Mouse (Mus musculus) stomach, embryonic 14.5 days (tissue): ENCODE results near the gene Zcchc17. TPM values are rescaled to one million over a fixed set of nuclear protein-coding genes. Genes with fewer than 3 reads are reported as not detected.
A peak's percentile ranks its signal among the peaks of the same experiment; 100 is the strongest.

ENCODE experiments used
- ATAC-seq: fragments of 200-750 bp; cut with Nextera tagmentation; 2 replicates; pipeline ENCODE4 v1.8.0; 2017; ENCODE audit warnings: low read depth, moderate TSS enrichment; ENCODE audit not compliant: insufficient number of reproducible peaks, insufficient read depth, low FRiP score
- H3K27ac ChIP-seq: fragments of 300-500 bp; sonication (generic); 2 replicates; pipeline ENCODE4 v1.5.1; 2014; ENCODE audit warnings: mild to moderate bottlenecking, low read length, moderate library complexity, mixed read lengths
- H3K27me3 ChIP-seq: fragments of 300-500 bp; sonication (generic); 2 replicates; pipeline ENCODE4 v1.6.1; 2014; ENCODE audit warnings: low read length, control low read depth, mixed read lengths; ENCODE audit not compliant: control insufficient read depth, insufficient read depth
- H3K36me3 ChIP-seq: fragments of 300-500 bp; sonication (generic); 2 replicates; pipeline ENCODE4 v1.6.1; 2014; ENCODE audit warnings: mild to moderate bottlenecking, control low read depth, low read length, moderate library complexity, mixed read lengths; ENCODE audit not compliant: control insufficient read depth, insufficient read depth
- H3K4me1 ChIP-seq: fragments of 300-500 bp; sonication (generic); 2 replicates; pipeline ENCODE4 v1.6.1; 2014; ENCODE audit warnings: low read length, control low read depth, mixed read lengths; ENCODE audit not compliant: control insufficient read depth, insufficient read depth
- H3K4me2 ChIP-seq: fragments of 300-500 bp; sonication (generic); replicated peaks from 2 replicates; pipeline ENCODE4 v1.6.1; 2014; ENCODE audit warnings: low read depth, low read length, control low read depth
- H3K4me3 ChIP-seq: fragments of 300-500 bp; sonication (generic); 2 replicates; pipeline ENCODE4 v1.5.1; 2014; ENCODE audit warnings: low read depth, low read length, control low read depth
- H3K9ac ChIP-seq: fragments of 300-500 bp; sonication (generic); replicated peaks from 2 replicates; pipeline ENCODE4 v1.6.1; 2014; ENCODE audit warnings: low read depth, mild to moderate bottlenecking, control low read depth, low read length, moderate library complexity, mixed read lengths
- H3K9me3 ChIP-seq: fragments of 300-500 bp; sonication (generic); 2 replicates; pipeline ENCODE4 v1.6.1; 2016; ENCODE audit warnings: low read depth, low read length, control low read depth; ENCODE audit not compliant: control insufficient read depth
- WGBS: fragments of 180-500 bp; shearing (Covaris S2); extraction: QIAGEN DNeasy Blood & Tissue Kit; methylation state at CpG from one replicate; pipeline ENCODE4 v1.1.7; 2014; 5-methylcytosine and 5-hydroxymethylcytosine counted together
- polyA plus RNA-seq: library from polyadenylated mRNA; unstranded; fragments of >200 nt; fragmentation: Nextera tagmentation; extraction: Ambion mirVana; gene quantifications from 2 replicates; pipeline ENCODE4 v1.2.1, GENCODE M21; 2014

Zcchc17 gene
- polyA plus RNA-seq, 1 experiment from 2014 or later: 71.2 TPM

DNA sequence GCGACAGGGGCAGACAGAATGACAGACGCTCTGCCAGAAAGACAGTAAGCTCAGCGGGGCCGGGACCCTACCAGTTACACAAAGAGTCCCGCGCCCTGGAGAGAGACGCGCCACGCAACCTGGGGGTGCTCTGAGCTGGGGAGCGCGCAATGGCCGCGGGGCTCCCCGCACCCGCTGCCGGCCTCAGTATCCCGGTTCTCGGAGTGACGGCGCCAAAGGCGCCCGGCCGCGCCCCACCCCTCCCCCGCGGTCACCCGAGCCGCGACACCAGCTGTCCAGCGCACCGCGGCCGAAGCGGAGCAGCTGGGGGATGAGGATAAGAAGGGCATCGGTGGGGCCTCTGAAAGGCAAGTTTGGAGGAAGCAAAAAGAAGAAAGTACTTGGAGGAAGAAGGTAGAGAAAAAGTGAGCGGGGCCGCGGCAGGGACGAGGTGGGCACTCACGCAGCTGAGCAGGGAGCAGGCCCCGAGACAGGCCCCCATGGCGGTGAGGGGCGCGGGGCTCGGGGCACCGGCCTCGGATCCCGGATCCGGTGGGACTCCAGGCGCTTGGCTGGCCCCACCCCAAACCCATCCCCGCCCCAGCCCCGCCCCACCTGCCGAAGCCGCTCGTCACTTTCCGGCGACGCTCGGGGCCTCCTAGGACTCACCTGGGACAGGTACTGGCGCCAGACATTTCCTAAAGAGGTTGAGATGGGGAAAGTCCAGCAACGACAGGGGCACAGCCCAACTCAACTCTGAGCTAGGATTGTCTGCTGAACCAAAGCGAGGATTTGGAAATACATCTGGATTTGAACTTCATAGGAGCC lies 84.5 kb downstream of the Zcchc17 start:
- peak overlapping the region; percentile 85 for H3K4me2 ChIP-seq
- no peak overlapping the region for H3K27ac ChIP-seq
- under 1% methylated on average over 58 of the region's 62 CpGs for WGBS

DNA sequence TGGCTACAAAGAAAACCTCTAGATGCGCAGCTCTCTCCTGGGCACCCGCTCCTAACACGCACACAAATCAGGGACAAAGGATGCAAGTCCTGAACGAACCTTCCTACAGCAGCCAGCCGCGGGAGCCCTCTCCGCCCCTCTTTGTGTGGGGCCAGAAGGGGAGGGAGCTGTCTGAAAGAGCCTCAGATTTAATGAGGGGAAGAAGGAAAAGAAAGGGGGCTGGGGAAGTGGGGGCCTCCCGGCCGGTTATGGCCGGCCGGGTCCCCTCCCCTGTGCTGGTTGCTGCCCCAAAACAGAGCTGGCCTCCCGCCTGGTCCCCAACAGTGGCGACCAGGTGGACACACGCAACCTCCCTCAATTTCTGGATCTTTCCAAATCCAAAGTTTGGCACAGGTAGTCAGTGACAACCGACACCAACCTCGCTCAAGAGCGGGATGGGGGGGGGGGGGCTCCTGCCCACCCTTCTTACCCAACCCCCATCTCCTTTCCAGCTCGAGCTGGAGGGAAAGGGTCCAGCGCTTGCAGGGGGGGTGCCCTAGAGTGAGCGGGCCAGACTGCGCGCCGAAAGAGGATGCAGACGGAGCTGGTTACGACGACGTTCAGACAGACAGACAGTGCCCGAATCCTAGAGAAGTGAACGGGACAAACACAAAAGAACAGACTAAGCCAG lies 85.3 kb downstream of the Zcchc17 start:
- Histone ChIP-seq H3K27me3 (0 out of 2 replicates have a peak, but pooled peaks cover 2% of the 10 kb centered on the region), H3K9ac (peak overlapping the region; percentile 57), H3K4me2 (peak overlapping the region; percentile 85), H3K36me3 (no peaks in the 10 kb centered on the region), H3K27ac (0 out of 2 replicates have a peak overlapping the region, but pooled peaks have one; percentile 11), H3K4me1 (peaks cover 11% of the 10 kb centered on the region; the same call in 1 of the 2 replicates), H3K4me3 (peak overlapping the region; percentile 56), H3K9me3 (no peaks in the 10 kb centered on the region)
- peak; percentile 20; the same call in 1 of the 2 replicates for ATAC-seq
- WGBS: under 1% methylated on average over 29 of the region's 29 CpGs

More for the DNA sequence above, 84.5 kb downstream of the Zcchc17 start:
- peak overlapping the region; percentile 57 for H3K9ac ChIP-seq
- H3K4me1 ChIP-seq: peaks cover 11% of the 10 kb centered on the region; the same call in 1 of the 2 replicates
- 0 out of 2 replicates have a peak, but pooled peaks cover 2% of the 10 kb centered on the region for H3K27me3 ChIP-seq
- ATAC-seq: peak; percentile 60
- H3K36me3 ChIP-seq: no peaks in the 10 kb centered on the region
- H3K9me3 ChIP-seq: no peaks in the 10 kb centered on the region
- peak overlapping the region; percentile 56 for H3K4me3 ChIP-seq

DNA sequence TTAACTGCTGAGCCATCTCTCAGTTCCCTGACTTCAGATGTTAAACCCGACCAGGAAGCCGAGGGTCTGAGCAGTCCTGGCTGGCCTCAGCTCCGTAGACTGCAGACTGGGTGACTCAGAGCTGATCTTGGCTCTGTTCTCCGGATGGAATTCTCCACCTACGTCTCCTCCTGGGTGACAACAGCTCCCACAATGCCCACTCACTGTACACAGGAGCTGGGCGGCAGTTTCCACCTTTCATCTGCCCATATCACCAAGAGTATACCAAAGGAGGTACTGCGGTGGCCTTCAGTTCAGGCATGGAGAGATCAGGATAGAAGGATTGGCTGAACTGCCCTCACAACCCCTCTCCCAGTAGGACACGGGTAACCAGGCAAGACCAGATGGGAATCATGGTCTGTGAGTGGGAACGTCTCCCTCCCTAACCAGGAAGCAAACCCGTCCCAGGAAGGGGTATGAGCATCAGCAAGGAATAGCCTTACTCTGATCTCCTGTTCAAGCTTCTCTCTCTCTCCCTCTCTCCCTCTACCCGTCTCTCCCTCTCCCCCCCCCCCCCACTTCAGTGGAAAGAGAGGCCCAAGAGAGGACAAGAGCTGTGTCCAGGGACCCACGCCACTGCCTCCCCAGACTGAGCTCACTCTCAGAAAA lies 85.9 kb downstream of the Zcchc17 start:
- peak; percentile 53; the same call in 1 of the 2 replicates for ATAC-seq
- H3K4me3 ChIP-seq: peak overlapping the region; percentile 56
- H3K9ac ChIP-seq: peak overlapping the region; percentile 57
- H3K27me3 ChIP-seq: 0 out of 2 replicates have a peak, but pooled peaks cover 2% of the 10 kb centered on the region
- H3K4me2 ChIP-seq: peak overlapping the region; percentile 85
- no peaks in the 10 kb centered on the region for H3K9me3 ChIP-seq
- peaks cover 11% of the 10 kb centered on the region; the same call in 1 of the 2 replicates for H3K4me1 ChIP-seq
- no peaks in the 10 kb centered on the region for H3K36me3 ChIP-seq
- WGBS: 18% methylated on average over 11 of the region's 12 CpGs
- H3K27ac ChIP-seq: 0 out of 2 replicates have a peak overlapping the region, but pooled peaks have one; percentile 11

DNA sequence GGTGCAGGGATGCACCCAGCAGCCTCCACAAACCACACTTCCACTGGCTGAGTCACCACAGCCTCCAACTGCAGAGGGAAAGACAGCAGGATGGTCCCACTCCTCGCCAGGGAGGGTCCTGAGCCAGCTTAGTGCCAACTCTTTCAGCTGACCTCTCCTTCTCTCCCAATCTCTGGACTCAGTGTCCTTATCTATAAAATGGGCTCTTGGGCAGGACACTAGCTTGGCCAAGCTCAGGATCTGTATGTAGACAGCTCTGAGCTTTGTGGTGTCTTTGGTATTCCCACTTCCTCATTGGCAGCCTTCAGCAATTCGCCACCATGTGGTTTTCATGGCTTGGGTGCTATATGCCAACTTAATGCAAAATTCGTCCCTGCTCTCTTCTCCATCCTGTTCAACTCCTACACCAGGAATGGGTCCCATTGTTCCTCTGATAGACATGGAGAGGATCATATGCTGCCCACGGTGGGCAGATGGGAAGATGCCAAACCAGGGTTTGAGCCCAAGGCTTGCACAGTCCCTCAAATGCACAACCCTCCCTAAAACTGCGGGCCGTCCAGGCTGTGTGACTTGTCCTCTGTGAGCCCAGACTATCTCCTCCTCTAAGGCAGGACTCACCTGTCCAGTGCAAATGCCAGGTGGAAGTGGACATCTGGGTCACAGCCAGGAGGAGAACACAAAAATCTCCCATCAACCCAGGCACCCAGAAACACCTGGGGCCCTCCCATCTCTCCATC lies 89.0 kb downstream of the Zcchc17 start:
- Histone ChIP-seq H3K27me3 (no peaks in the 10 kb centered on the region), H3K9me3 (no peaks in the 10 kb centered on the region), H3K9ac (no peak overlapping the region), H3K27ac (no peak overlapping the region), H3K36me3 (no peaks in the 10 kb centered on the region), H3K4me2 (no peak overlapping the region), H3K4me1 (peaks cover 21% of the 10 kb centered on the region), H3K4me3 (no peak overlapping the region)
- WGBS: 86% methylated on average over 6 of the region's 6 CpGs
- ATAC-seq: no peak

DNA sequence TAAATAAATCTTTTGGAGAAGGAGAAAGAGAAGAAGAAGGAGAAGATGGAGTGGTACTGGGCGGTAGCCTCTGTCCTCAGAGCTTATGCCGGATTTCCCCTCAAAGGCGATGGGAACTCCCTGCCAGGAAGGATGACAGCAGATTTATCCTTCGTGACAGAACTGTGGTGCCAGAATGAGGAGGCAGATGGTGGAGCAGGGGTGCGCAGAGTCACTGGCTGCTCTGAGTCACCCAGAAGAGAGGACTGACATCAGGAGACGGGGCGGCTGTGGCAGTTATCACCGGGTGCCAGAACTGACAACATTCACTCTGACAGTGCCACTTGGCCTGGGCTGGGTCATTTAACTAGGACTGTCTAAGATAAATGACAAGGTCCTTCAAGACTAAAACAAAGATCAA lies 89.7 kb downstream of the Zcchc17 start:
- Histone ChIP-seq H3K27me3 (no peaks in the 10 kb centered on the region), H3K4me1 (peaks cover 21% of the 10 kb centered on the region), H3K9me3 (no peaks in the 10 kb centered on the region), H3K4me3 (no peak overlapping the region), H3K9ac (no peak overlapping the region), H3K27ac (no peak overlapping the region), H3K4me2 (no peak overlapping the region), H3K36me3 (no peaks in the 10 kb centered on the region)
- 84% methylated on average over 8 of the region's 8 CpGs for WGBS
- ATAC-seq: no peak

DNA sequence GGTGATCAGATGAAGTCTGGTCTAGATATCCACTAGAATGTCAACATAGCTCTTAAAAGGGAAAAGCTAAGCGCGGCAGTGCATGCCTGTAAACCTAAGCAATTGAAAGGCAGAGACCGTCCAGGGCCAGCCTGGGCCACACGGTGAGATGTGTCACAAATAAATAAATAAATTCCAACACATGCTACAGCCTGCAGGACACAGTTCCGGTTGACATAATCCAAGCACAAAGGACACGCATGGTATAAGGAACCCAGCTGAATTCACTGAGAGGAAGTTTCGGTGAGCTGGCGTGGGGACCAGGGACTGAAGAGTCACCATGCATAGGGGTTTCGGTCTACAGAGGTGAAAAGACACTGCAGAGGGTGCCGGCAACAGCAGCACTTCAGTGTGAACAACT lies 91.0 kb downstream of the Zcchc17 start:
- no peaks in the 10 kb centered on the region for H3K27me3 ChIP-seq
- H3K4me1 ChIP-seq: peaks cover 13% of the 10 kb centered on the region
- no peak overlapping the region for H3K27ac ChIP-seq
- H3K4me3 ChIP-seq: no peak overlapping the region
- no peak overlapping the region for H3K9ac ChIP-seq
- no peak for ATAC-seq
- H3K36me3 ChIP-seq: no peaks in the 10 kb centered on the region
- H3K4me2 ChIP-seq: no peak overlapping the region
- 83% methylated on average over 10 of the region's 10 CpGs for WGBS
- no peaks in the 10 kb centered on the region for H3K9me3 ChIP-seq

DNA sequence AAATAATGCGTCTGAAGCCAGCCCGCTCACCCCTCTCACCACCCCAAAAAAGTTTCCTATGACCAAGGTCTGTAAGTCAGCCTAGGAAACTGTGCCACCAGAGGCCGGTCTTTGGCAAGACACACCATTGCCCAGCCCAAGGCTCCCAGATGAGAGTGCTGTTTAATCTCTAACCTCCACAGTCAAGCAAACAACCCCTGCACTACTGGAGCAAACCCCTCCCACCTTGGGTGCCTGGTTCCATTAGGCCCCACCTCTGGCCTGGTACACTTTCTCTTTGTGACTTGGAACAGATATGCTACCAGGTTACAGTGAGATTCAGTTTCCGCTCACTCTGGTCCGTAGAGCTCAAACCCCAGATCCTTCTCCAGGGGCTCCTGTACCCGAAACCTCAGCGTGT lies 92.7 kb downstream of the Zcchc17 start:
- Histone ChIP-seq H3K36me3 (no peaks in the 10 kb centered on the region), H3K9ac (no peak overlapping the region), H3K4me1 (peaks cover 10% of the 10 kb centered on the region), H3K9me3 (no peaks in the 10 kb centered on the region), H3K4me2 (peak overlapping the region; percentile 25), H3K4me3 (no peak overlapping the region), H3K27me3 (no peaks in the 10 kb centered on the region), H3K27ac (peak overlapping the region; percentile 62; the same call in 1 of the 2 replicates)
- peak; percentile 76; the same call in 1 of the 2 replicates for ATAC-seq
- 66% methylated on average over 7 of the region's 7 CpGs for WGBS
